Mouse (Mus musculus): ENCODE results near the gene Glycam1. TPM values are rescaled to one million over a fixed set of nuclear protein-coding genes. Genes with fewer than 3 reads are reported as not detected.
"Not testable (repeated sequence)": the region's sequence is repeated elsewhere in the genome, so short reads cannot be mapped to it uniquely, and the experiment has no call there.

Gene Glycam1
- polyA plus RNA-seq (2015; fragmentation: Nextera tagmentation; extraction: Ambion mirVana), result not detected in 2 replicates

- H3K4me3 ChIP-seq, result no peak within 1 kb of the TSS
- H3K9me3 ChIP-seq, result no peaks in the 10 kb centered on the region
- no peak within 1 kb of the TSS for H3K4me2 ChIP-seq
- H3K27me3 ChIP-seq, result no peaks in the 10 kb centered on the region
- no peak within 1 kb of the TSS for H3K27ac ChIP-seq
- ATAC-seq (ENCODE audit: low FRiP score), result no peak
- H3K36me3 ChIP-seq, result no peaks in the 10 kb centered on the region
- no peaks in the 10 kb centered on the region for H3K4me1 ChIP-seq (replicated peaks)
- H3K9ac ChIP-seq, result no peak within 1 kb of the TSS
These were observed at the start of gene Glycam1 for GRCm38 (mm10) chr15:103564981-103565380. Gene Glycam1 (minus strand): TSS chr15:103565081.

- H3K4me3 ChIP-seq, result no peak overlapping the region
- H3K9me3 ChIP-seq, result no peaks in the 10 kb centered on the region
- no peak overlapping the region for H3K27ac ChIP-seq
- ATAC-seq (ENCODE audit: low FRiP score), result no peak
- H3K9ac ChIP-seq, result no peak overlapping the region
- WGBS, result 90% methylated on average over 1 of the region's 1 CpGs
- H3K4me1 ChIP-seq (replicated peaks), result no peaks in the 10 kb centered on the region
- no peaks in the 10 kb centered on the region for H3K27me3 ChIP-seq
- no peak overlapping the region for H3K4me2 ChIP-seq
- H3K36me3 ChIP-seq, result no peaks in the 10 kb centered on the region
These were observed 39.6 kb upstream of the Glycam1 start for GRCm38 (mm10) chr15:103604481-103604880.

- Histone ChIP-seq H3K4me2 (no peak overlapping the region), H3K4me1 (replicated peaks) (no peaks in the 10 kb centered on the region), H3K9ac (no peak overlapping the region), H3K4me3 (no peak overlapping the region), H3K9me3 (no peaks in the 10 kb centered on the region), H3K27ac (no peak overlapping the region), H3K36me3 (no peaks in the 10 kb centered on the region), H3K27me3 (no peaks in the 10 kb centered on the region)
- WGBS, result 89% methylated on average over 2 of the region's 2 CpGs
- no peak for ATAC-seq (ENCODE audit: low FRiP score)
These were observed 25.9 kb upstream of the Glycam1 start for GRCm38 (mm10) chr15:103590779-103591178.

- H3K9ac ChIP-seq; H3K9me3 ChIP-seq; H3K4me3 ChIP-seq; H3K4me2 ChIP-seq; ATAC-seq (ENCODE audit: low FRiP score); H3K36me3 ChIP-seq; H3K4me1 ChIP-seq (replicated peaks); H3K27me3 ChIP-seq; H3K27ac ChIP-seq: not testable (repeated sequence)
- 94% methylated on average over 4 of the region's 4 CpGs for WGBS
These were observed 22.9 kb upstream of the Glycam1 start for GRCm38 (mm10) chr15:103587752-103588151.

GRCm38 (mm10) chr15:103585876-103586275, 21.0 kb upstream of the Glycam1 start:
- Histone ChIP-seq H3K4me3 (no peak overlapping the region), H3K4me1 (replicated peaks) (no peaks in the 10 kb centered on the region), H3K4me2 (no peak overlapping the region), H3K36me3 (no peaks in the 10 kb centered on the region), H3K27ac (no peak overlapping the region), H3K9me3 (no peaks in the 10 kb centered on the region), H3K9ac (no peak overlapping the region), H3K27me3 (no peaks in the 10 kb centered on the region)
- 91% methylated on average over 2 of the region's 2 CpGs for WGBS
- ATAC-seq (ENCODE audit: low FRiP score), result no peak

GRCm38 (mm10) chr15:103552096-103552690, 12.7 kb downstream of the Glycam1 start:
- H3K27ac ChIP-seq, result no peak overlapping the region
- no peak overlapping the region for H3K9ac ChIP-seq
- no peaks in the 10 kb centered on the region for H3K4me1 ChIP-seq (replicated peaks)
- 0 out of 2 replicates have a peak, but pooled peaks have one; percentile 63 for ATAC-seq (ENCODE audit: low FRiP score)
- no peaks in the 10 kb centered on the region for H3K36me3 ChIP-seq
- no peak overlapping the region for H3K4me2 ChIP-seq
- 44% methylated on average over 3 of the region's 3 CpGs for WGBS
- no peaks in the 10 kb centered on the region for H3K27me3 ChIP-seq
- H3K9me3 ChIP-seq, result no peaks in the 10 kb centered on the region
- H3K4me3 ChIP-seq, result no peak overlapping the region

GRCm38 (mm10) chr15:103551053-103551452, 13.8 kb downstream of the Glycam1 start:
- WGBS, result 61% methylated on average over 1 of the region's 1 CpGs
- H3K36me3 ChIP-seq, result no peaks in the 10 kb centered on the region

GRCm38 (mm10) chr15:103549475-103549874, 15.4 kb downstream of the Glycam1 start:
- H3K4me3 ChIP-seq, result no peak overlapping the region
- no peak for ATAC-seq (ENCODE audit: low FRiP score)
- no peak overlapping the region for H3K27ac ChIP-seq
- H3K4me1 ChIP-seq (replicated peaks), result no peaks in the 10 kb centered on the region
- H3K9ac ChIP-seq, result no peak overlapping the region
- no peaks in the 10 kb centered on the region for H3K27me3 ChIP-seq
- no peaks in the 10 kb centered on the region for H3K9me3 ChIP-seq
- 87% methylated on average over 1 of the region's 1 CpGs for WGBS
- H3K4me2 ChIP-seq, result no peak overlapping the region
- no peaks in the 10 kb centered on the region for H3K36me3 ChIP-seq

More at GRCm38 (mm10) chr15:103551053-103551452, 13.8 kb downstream of the Glycam1 start:
- Histone ChIP-seq H3K4me2 (no peak overlapping the region), H3K4me3 (no peak overlapping the region), H3K4me1 (replicated peaks) (no peaks in the 10 kb centered on the region), H3K9ac (no peak overlapping the region), H3K9me3 (no peaks in the 10 kb centered on the region), H3K27ac (no peak overlapping the region), H3K27me3 (no peaks in the 10 kb centered on the region)
- ATAC-seq (ENCODE audit: low FRiP score), result peak; percentile 36; the same call in 1 of the 2 replicates

GRCm38 (mm10) chr15:103547983-103548382, 16.9 kb downstream of the Glycam1 start:
- no peaks in the 10 kb centered on the region for H3K36me3 ChIP-seq
- H3K4me3 ChIP-seq, result no peak overlapping the region
- H3K4me1 ChIP-seq (replicated peaks), result no peaks in the 10 kb centered on the region; the same call in 1 of the 2 replicates
- ATAC-seq (ENCODE audit: low FRiP score), result no peak
- H3K4me2 ChIP-seq, result no peak overlapping the region
- H3K9ac ChIP-seq, result no peak overlapping the region
- 89% methylated on average over 3 of the region's 3 CpGs for WGBS
- H3K27ac ChIP-seq, result no peak overlapping the region
- H3K9me3 ChIP-seq, result no peaks in the 10 kb centered on the region
- no peaks in the 10 kb centered on the region for H3K27me3 ChIP-seq

GRCm38 (mm10) chr15:103542526-103542925, 22.4 kb downstream of the Glycam1 start:
- peaks cover 7% of the 10 kb centered on the region; the same call in 1 of the 2 replicates for H3K27me3 ChIP-seq
- ATAC-seq (ENCODE audit: low FRiP score), result no peak
- no peak overlapping the region for H3K4me3 ChIP-seq
- no peaks in the 10 kb centered on the region for H3K36me3 ChIP-seq
- no peak overlapping the region for H3K27ac ChIP-seq
- no peak overlapping the region for H3K9ac ChIP-seq
- H3K9me3 ChIP-seq, result no peaks in the 10 kb centered on the region
- peaks cover 11% of the 10 kb centered on the region for H3K4me1 ChIP-seq (replicated peaks)
- no peak overlapping the region for H3K4me2 ChIP-seq

- H3K9ac ChIP-seq, result no peak overlapping the region
- peaks cover 27% of the 10 kb centered on the region for H3K4me1 ChIP-seq (replicated peaks)
- no peak overlapping the region for H3K4me2 ChIP-seq
- no peak for ATAC-seq (ENCODE audit: low FRiP score)
- no peak overlapping the region for H3K4me3 ChIP-seq
- peaks cover 7% of the 10 kb centered on the region; the same call in 1 of the 2 replicates for H3K27me3 ChIP-seq
- no peaks in the 10 kb centered on the region for H3K9me3 ChIP-seq
- no peak overlapping the region for H3K27ac ChIP-seq
- 68% methylated on average over 1 of the region's 1 CpGs for WGBS
- no peaks in the 10 kb centered on the region for H3K36me3 ChIP-seq
These were observed 24.2 kb downstream of the Glycam1 start for GRCm38 (mm10) chr15:103540646-103541045.

- H3K27me3 ChIP-seq, result peaks cover 7% of the 10 kb centered on the region; the same call in 1 of the 2 replicates
- peaks cover 41% of the 10 kb centered on the region for H3K4me1 ChIP-seq (replicated peaks)
- no peak overlapping the region for H3K4me2 ChIP-seq
- no peak overlapping the region for H3K9ac ChIP-seq
- 57% methylated on average over 2 of the region's 2 CpGs for WGBS
- H3K36me3 ChIP-seq, result no peaks in the 10 kb centered on the region
- no peak for ATAC-seq (ENCODE audit: low FRiP score)
- no peak overlapping the region for H3K4me3 ChIP-seq
- H3K27ac ChIP-seq, result no peak overlapping the region
- H3K9me3 ChIP-seq, result no peaks in the 10 kb centered on the region
These were observed 25.6 kb downstream of the Glycam1 start for GRCm38 (mm10) chr15:103539259-103539658.

- Histone ChIP-seq H3K9me3 (no peaks in the 10 kb centered on the region), H3K9ac (peak within 1 kb of the TSS; percentile 91), H3K4me3 (peak within 1 kb of the TSS; percentile 85), H3K27me3 (peaks cover 7% of the 10 kb centered on the region; the same call in 1 of the 2 replicates), H3K27ac (peak within 1 kb of the TSS; percentile 67), H3K4me2 (peak within 1 kb of the TSS; percentile 88), H3K4me1 (replicated peaks) (peaks cover 47% of the 10 kb centered on the region), H3K36me3 (peaks cover 5% of the 10 kb centered on the region; the same call in 1 of the 2 replicates)
- under 1% methylated on average over 33 of the region's 36 CpGs for WGBS
- ATAC-seq (ENCODE audit: low FRiP score), result peak; percentile 85
These were observed 27.1 kb downstream of the Glycam1 start, which contains the start of gene Ppp1r1a for GRCm38 (mm10) chr15:103537822-103538213. Gene Ppp1r1a (minus strand): TSS chr15:103538003.

All from hindbrain, embryonic 13.5 days (tissue).